Mouse (Mus musculus) fibroblast of lung, adult 2 months (primary cell): ENCODE results near the gene Olfr1336.
"Not testable (repeated sequence)": the region's sequence is repeated elsewhere in the genome, so short reads cannot be mapped to it uniquely, and the experiment has no call there.

Experiments
- DNase-seq: peaks from one replicate; pipeline ENCODE4 v3.0.0-alpha.2; 2011; ENCODE audit warnings: low read depth

Gene Olfr1336

DNA sequence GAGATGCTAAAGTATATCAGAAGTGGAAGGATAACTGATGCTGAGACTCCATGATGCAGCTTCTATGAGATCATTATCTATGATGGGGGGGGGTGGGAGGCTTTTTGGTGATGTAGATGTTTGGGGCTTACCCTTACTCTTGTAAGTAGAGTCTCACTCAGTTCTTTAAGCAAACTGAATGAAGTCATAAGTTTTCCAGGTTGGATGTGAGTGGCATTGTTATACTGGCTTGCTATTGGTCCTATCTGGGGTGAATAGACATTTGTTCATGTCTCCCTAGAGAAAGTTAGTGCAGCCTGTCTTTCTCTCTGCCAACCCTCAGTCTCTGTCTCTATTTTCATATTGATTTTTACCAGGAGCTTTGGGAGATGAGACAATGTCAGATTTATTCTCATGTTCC is at the start of gene Olfr1336:
Gene Olfr1336 (plus strand): TSS at position 301 of the 400 bp plus-strand sequence.
- no peak for DNase-seq

DNA sequence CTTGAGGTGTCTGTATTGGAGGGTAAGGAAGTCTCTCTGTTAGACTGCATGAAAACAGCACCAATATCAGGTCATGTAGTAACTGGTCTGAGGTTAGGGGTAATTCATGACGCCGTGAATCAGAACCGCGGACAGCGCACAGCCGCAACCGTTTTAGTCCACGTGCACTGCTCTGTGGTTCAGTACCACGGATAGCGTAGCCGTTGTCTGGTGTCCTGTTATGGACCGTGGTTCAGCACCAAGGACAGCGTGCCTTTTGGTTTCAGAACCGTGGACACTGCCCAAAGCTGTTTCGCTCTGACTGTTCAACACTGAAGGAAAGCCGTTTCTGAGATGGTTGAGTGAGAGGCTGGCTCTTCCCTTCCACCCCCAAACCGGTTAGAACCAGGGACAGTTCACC is 45.9 kb upstream of the Olfr1336 start, which contains the start of gene Gm20715:
Gene Gm20715 (plus strand): TSS at position 235 of the 400 bp plus-strand sequence.
- DNase-seq: peak; percentile 72

DNA sequence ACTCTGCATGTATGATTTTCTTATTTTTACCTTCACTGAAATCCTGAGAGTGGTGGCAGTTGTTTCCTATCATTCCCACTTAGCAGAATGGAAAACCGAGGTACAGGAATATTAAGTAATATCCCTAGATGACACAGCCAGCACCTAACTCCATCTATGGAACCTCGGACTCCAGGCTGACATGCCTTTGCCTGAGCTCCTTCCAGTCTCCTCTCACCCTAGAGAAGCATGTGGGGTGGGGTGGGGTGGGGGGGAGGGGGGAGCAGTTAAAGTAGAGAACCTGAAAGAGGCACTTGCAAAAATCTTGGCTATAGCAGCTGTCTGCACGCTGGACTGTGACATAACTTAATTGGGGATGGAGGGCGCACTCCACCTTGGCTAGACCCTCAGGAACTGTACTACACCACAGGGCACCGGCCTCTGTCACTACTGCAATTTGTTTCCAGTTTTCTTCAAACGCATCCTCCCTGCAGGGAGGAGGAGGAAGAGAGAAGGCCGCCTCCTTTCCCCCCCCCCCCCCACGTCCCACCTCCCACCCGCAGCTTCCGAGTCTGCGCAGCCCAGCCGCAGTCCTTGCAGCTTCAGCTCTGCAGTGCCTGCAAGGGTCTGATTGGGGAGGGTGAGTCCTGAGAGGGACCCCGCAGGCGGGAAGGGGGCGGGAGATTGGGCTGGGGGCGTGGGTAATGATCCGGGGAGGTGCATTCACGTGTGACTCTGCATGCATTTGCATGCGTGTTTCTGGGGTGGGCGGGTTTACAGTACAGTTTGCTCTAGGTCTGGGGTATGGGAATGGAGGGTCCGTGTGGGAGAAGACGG is 41.1 kb upstream of the Olfr1336 start:
- DNase-seq: no peak

DNA sequence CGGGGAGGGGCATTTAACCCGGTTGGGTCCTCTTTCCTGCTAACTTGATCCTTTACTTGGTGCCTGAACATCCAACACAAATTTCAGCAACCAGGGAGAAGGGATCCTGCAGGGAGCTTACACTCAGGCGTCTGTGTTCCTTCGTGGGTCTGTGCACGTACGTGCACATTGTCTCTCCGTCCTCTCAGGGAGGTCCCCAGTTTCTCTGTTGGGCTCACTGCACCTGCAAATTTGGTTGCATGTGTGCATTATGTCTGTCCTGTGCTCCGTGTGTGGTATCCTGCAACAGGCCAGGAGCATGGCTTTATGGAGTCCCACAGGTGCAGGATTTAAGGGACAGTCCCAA is 40.6 kb upstream of the Olfr1336 start:
- no peak for DNase-seq

DNA sequence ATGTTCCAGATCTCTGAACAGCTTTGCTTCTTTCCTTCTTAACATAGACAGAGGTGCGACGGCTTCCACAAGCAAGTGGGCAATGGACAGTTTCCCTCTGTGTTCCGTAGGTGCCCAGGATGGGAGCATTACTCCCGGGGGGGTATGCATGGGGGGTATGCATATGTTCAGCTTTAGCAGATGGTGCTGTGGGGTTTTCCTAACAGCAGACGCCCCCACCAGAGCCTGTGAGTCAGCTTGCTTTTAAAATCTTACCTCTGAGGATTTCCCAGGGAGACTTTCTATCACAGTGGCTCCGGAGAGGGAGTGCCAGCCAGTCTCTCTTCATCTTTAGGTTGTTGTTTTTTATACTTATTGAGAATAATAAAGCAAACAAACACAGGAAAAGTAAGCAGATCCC is 36.1 kb upstream of the Olfr1336 start:
- no peak for DNase-seq

DNA sequence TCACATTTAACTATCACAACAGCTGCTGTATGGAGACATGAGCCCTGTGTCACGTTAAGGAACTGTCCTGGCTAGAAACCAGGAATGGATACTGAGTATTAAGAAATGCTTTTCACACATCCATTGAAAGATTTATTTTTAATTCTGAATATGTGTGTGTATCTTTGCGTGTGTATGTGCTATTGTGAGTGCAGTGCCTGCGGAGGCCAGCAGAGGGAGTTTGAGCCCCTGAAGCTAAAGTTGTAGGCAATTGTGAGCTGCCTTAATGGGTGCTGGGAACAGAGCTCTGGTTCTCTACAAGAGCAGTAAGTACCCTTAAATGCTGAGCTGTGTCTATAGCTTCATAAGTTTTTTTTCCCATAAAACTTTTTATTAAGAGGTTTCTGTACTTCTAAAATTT is 26.6 kb upstream of the Olfr1336 start:
- DNase-seq: no peak

DNA sequence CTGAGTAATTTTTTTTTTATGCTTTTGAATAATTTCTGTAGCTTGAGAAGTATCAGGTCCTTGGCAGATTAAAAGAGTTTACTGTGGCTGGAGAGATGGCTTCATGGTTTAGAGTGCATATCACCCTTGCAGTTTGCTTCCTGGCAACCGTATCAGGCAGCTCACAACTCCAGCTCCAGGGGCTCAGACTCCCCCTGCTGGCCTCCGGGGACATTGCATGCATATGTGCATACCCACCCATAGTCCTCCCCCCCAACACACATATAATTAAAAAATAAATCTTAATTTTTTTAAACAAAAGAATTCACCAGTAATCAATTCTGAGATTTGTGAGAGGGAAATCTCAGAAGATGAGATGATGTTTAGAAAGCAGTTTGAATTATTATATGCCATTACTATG is 25.6 kb upstream of the Olfr1336 start:
- no peak for DNase-seq

DNA sequence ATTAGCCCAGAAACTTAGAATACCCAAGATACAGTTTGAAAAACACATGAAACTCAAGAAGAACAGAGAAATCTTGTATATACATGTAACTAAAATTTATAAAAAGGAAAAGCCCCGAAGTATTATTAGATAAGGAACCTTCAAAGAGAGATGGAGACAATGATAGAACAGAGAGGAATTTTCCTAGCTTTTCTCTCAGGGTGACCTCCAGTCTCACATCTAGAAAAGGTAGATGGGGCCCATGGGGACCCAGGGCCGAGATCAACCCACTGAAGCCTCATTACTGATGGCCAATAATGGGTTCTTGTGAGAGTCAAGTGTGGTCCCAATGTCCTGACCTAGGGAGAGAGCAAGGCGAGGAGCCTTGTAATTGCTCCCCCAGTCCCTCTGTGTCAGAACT is 17.6 kb upstream of the Olfr1336 start, which contains the start of gene Olfr1344:
Gene Olfr1344 (plus strand): TSS at position 301 of the 400 bp plus-strand sequence.
- DNase-seq: no peak

DNA sequence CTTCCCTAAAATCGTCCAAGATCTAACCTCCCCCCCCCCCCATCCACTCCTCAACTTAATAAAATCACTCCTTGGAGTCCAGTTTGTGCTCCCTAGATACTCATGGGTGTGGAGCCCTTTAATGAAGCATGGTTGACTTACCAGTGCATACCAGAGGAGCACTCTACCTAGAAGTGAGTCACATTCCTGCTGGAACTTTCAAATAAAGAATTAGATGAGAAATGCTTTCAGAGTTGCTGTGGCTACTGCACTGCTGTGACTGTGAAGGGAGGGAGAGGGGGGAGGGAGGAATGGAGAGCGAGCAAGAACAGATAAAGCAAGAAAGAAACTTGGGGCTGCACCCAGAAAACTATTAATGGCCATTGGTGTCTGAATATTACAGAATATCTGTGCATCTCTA is 14.8 kb upstream of the Olfr1336 start:
- no peak for DNase-seq

DNA sequence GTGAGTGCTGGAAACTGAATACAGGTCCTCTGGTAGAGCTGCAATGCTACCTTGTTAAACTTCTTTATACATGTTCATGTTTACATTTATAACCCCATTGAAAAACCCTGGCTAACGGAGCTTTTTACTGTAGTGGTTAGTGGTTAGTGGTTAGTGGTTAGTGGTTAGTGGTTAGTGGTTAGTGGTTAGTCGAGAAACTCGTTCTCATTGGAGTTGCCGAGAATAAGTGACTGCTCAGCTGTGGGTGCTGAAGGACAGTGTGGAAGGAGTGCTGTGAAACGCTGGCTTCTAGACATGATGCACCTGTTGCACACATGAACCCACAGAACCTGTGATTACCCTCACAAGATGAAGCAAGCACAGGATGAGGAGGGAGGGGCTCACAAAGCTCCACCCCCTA is 8.2 kb upstream of the Olfr1336 start:
- DNase-seq: no peak

DNA sequence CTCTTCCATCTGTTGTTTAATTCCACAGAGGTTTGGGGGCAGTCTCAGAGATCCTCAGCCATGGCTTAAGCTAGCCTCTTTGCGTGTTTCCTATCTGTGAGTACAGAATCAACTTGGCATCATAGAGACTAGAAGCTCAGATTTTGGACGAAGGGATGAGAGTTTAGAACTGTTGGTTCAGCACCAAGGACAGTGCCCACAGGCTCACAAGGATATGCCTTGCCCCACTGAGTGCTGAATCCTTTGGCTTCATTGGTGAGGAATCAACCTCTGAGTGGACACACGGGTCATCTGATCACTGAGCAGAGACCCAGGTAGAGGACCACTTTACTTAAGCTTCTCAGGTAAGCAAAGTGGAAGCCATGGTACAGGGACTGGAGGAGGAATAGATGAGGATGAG is 431 bp downstream of the Olfr1336 start:
- DNase-seq: no peak

DNA sequence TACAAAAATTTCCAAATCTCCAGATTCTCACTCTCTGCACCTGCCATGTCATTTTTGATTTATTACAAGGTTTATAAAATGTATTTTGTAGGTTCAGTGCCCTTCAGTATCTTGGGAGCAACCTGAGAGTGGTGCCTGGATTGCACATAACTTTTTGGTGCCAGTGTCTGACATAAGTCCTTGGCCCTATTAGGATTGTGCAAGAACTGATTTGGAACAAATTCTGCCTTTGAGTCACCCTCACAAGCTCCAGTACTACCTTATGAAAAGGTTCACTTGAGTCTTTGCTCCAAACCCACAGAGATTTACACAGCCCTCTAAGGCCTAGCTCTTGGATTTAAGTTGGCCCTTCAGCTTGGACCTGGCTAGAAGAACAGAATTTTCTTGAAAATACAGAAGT is 11.0 kb downstream of the Olfr1336 start, which contains the start of gene Olfr1346:
Gene Olfr1346 (plus strand): TSS at position 151 of the 400 bp plus-strand sequence.
- DNase-seq: no peak

DNA sequence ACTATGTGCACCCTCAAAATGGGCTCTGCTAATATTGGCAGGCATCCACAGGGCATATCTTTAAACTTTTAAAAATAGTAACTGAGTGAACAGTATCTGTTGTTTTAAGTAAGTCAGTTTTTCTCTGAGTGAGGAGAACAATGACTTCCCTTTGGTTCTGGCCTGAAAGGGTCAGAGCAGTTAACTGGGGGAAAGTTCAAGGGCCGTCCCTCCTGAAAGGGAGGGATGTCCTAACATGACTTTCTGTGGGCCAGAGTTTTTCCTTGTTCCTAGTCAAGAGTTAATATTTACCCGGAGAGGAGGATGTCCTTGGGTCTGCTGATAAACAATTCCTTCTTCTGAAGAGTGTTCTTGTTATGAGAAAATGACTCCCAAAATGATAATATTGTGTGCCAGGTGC is 21.7 kb downstream of the Olfr1336 start:
- not testable (repeated sequence) for DNase-seq

DNA sequence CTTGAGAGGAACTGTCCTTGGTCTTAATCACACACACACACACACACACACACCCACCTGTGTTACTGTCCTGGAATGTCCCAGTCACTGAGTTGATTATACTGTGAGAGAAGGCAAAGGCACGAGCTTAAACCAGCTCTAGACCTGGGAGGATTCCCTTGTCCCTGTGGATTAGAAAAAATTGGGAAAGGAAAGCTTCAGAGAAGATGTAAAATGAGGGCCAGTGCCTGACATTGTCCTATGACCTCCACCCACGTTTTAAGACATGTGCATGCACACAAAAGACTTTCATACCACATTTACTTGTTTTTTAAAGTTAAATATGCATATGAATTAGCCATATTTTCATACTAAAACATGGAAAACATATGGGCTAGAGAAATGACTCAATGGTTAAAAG is 30.9 kb downstream of the Olfr1336 start, which contains the start of gene Olfr5:
Gene Olfr5 (minus strand): TSS at position 101 of the 400 bp plus-strand sequence.
- DNase-seq: no peak

DNA sequence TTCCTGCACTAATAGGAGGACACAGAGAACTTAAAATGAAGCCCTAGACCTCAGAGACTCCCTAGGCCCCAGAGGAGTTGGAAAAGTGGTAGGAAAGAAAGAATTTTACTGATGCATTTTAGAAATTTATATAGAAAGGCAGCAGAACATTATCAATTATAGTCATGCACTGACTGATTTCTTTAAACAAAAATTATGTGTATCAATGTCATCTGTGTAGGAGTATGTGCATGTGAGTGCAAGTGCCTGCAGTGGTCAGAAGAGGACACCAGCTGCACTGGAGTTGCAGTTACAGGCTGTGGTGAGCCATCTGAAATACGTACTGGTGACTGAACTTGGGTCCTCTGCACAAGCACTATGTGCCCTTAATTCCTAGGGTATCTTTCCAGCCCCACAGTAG is 43.7 kb downstream of the Olfr1336 start, which contains the start of gene Olfr1347:
Gene Olfr1347 (minus strand): TSS at position 101 of the 400 bp plus-strand sequence.
- DNase-seq: no peak

DNA sequence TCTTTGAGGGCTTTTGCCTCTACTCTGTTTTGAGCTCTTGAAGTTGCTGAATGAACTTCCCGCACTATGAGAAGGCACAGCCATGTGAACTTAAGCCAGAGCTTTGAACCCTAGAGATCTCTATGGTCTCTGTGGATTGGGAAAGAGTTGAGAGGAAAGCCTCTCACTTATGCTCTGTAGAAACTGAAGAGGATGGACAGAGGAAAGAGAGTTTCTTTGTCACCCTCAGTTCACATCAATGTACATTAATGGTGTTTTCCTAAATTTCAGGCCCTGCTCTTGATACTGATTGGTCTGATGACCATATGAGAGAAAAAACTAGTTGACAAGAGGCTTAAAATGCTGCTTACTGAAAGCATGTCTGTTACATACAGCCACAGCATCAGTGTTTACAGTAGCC is 52.7 kb downstream of the Olfr1336 start, which contains the start of gene Olfr1348:
Gene Olfr1348 (minus strand): TSS at position 101 of the 400 bp plus-strand sequence.
- no peak for DNase-seq
